ENCODE assay signal across 21 mouse cellular contexts in the genomic region with DNA sequence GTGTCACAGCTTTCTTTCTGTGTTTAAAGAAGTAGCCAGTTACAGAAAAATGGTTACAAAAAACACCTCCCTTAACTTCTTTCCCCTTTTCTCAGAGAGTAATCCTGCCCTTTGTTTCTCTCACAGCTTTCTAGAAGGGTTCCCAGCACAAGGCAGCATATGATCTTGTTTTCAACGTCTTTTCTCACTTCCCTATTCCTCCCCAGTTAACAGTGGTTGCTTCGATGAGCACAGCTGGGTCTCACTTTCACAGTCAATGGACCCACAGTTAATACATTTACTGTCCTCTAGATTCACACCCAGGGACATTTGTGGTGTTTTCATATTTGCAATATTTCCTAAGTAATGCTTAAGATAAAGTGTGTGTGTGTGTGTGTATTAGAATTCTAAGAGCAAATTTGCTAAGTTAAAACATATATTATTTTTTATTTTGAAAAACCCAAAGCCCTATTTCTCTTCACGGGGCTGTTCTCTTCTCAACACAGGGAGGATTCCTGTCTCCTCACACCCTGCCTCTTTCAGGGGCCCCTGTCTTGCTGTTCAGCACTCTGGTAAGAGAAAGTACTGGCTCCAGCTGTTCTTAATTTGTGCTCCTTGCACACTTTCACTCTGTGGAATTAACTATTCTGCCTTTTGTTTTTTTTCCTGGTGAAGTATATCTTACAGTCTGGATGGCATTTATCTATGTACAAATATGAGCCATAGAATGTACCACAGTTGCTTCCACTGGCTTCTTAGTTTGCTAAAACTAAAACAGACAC. TPM values are rescaled to one million over a fixed set of nuclear protein-coding genes. Genes with fewer than 3 reads are reported as not detected.
DNase-seq lines count a peak whose midpoint lies in the region; ATAC-seq and TF ChIP-seq lines count a peak whose summit lies in the region.
"Had no signal": no experiment of that assay in that cellular context is flagged by ENCODE, and none has a peak within 500 bp of the region (broad histone marks: within the 10 kb centered on the region; RNA-seq: fewer than 3 reads in every experiment).

No protein-coding gene starts in this region.

- TF ChIP-seq POLR2A in bone marrow, adult 2 months (IDR thresholded peaks at IDR 0.05; ENCODE audit: borderline replicate concordance, control insufficient read depth, low read depth, low read length), result no peak

- no peak overlapping the region for H3K4me3 ChIP-seq in hindbrain, embryonic 10.5 days
- no peak overlapping the region for H3K4me3 ChIP-seq in hindbrain, embryonic 14.5 days (replicated peaks; ENCODE audit: low read length)
- no peak overlapping the region for H3K4me3 ChIP-seq in bone marrow, adult 2 months (replicated peaks; ENCODE audit: control insufficient read depth, low read depth, low read length)
- H3K4me3 ChIP-seq in embryonic facial prominence, embryonic 14.5 days (ENCODE audit: low read depth, low read length), result no peak overlapping the region
- H3K4me3 ChIP-seq: heart, embryonic 10.5 days; stomach, embryonic 15.5 days had no signal

- no peak for DNase-seq in hindbrain, embryonic 10.5 days (ENCODE audit: low spot score)
- DNase-seq in hindbrain, embryonic 14.5 days (ENCODE audit: low spot score), result no peak
- DNase-seq in embryonic facial prominence, embryonic 14.5 days (ENCODE audit: low spot score), result peak; percentile 61
- no peak for DNase-seq in thymus, postnatal 36 days
- DNase-seq in cerebellum, adult 11-12 months, result no peak
- no peak for DNase-seq in thymus, adult 18-20 months
- DNase-seq: cerebellum, adult 9-11 months; gastrocnemius, postnatal 10 days; heart, postnatal 4 days; thymus, postnatal 25 days had no signal

- H3K27me3 ChIP-seq in hindbrain, embryonic 10.5 days (ENCODE audit: insufficient read depth, poor library complexity, severe bottlenecking), result no peaks in the 10 kb centered on the region
- no peaks in the 10 kb centered on the region for H3K27me3 ChIP-seq in hindbrain, embryonic 14.5 days (ENCODE audit: control insufficient read depth, insufficient read depth, low read length)
- no peaks in the 10 kb centered on the region for H3K27me3 ChIP-seq in embryonic facial prominence, embryonic 14.5 days (replicated peaks; ENCODE audit: control insufficient read depth, insufficient read depth, low read length)
- H3K27me3 ChIP-seq: stomach, embryonic 15.5 days had no signal

- no peaks in the 10 kb centered on the region for H3K36me3 ChIP-seq in hindbrain, embryonic 10.5 days
- H3K36me3 ChIP-seq in hindbrain, embryonic 14.5 days (replicated peaks; ENCODE audit: control insufficient read depth, insufficient read depth), result no peaks in the 10 kb centered on the region
- H3K36me3 ChIP-seq in embryonic facial prominence, embryonic 14.5 days (ENCODE audit: control insufficient read depth, insufficient read depth, low read length), result no peaks in the 10 kb centered on the region
- H3K36me3 ChIP-seq: G1E; heart, embryonic 10.5 days; stomach, embryonic 15.5 days had no signal

- peak overlapping the region; percentile 19; the same call in 1 of the 2 replicates for H3K27ac ChIP-seq in hindbrain, embryonic 10.5 days
- H3K27ac ChIP-seq in hindbrain, embryonic 14.5 days, result no peak overlapping the region
- peak overlapping the region; percentile 91 for H3K27ac ChIP-seq in bone marrow, adult 2 months (ENCODE audit: control insufficient read depth, insufficient read depth, low read depth, low read length, poor library complexity)
- peak overlapping the region; percentile 44 for H3K27ac ChIP-seq in embryonic facial prominence, embryonic 14.5 days (replicated peaks; ENCODE audit: low read depth, low read length)
- H3K27ac ChIP-seq: heart, embryonic 10.5 days; kidney, postnatal 0 days; stomach, embryonic 15.5 days had no signal

- H3K9me3 ChIP-seq in hindbrain, embryonic 10.5 days, result no peaks in the 10 kb centered on the region
- H3K9me3 ChIP-seq in hindbrain, embryonic 14.5 days (ENCODE audit: control insufficient read depth, low read length), result no peaks in the 10 kb centered on the region
- H3K9me3 ChIP-seq in embryonic facial prominence, embryonic 14.5 days (ENCODE audit: control insufficient read depth, low read length), result no peaks in the 10 kb centered on the region
- H3K9me3 ChIP-seq: G1E; heart, embryonic 10.5 days; stomach, embryonic 15.5 days had no signal

- H3K4me2 ChIP-seq in hindbrain, embryonic 14.5 days (replicated peaks), result no peak overlapping the region
- H3K4me2 ChIP-seq in embryonic facial prominence, embryonic 14.5 days (ENCODE audit: low read depth, low read length), result no peak overlapping the region
- H3K4me2 ChIP-seq: stomach, embryonic 15.5 days had no signal

- H3K9ac ChIP-seq in hindbrain, embryonic 14.5 days, result no peak overlapping the region
- no peak overlapping the region for H3K9ac ChIP-seq in embryonic facial prominence, embryonic 14.5 days (ENCODE audit: low read depth, low read length)
- H3K9ac ChIP-seq: stomach, embryonic 15.5 days had no signal

- no peak for TF ChIP-seq CTCF in bone marrow, adult 2 months (IDR thresholded peaks at IDR 0.05; ENCODE audit: control insufficient read depth, insufficient read depth, low read length)

- peaks cover 8% of the 10 kb centered on the region; the same call in 1 of the 2 replicates for H3K4me1 ChIP-seq in hindbrain, embryonic 10.5 days (replicated peaks)
- no peaks in the 10 kb centered on the region for H3K4me1 ChIP-seq in hindbrain, embryonic 14.5 days (replicated peaks; ENCODE audit: control insufficient read depth, insufficient read depth, low read length)
- H3K4me1 ChIP-seq in bone marrow, adult 2 months (ENCODE audit: control insufficient read depth, insufficient read depth, low read length), result peaks cover 8% of the 10 kb centered on the region; the same call in 1 of the 2 replicates
- H3K4me1 ChIP-seq in embryonic facial prominence, embryonic 14.5 days (ENCODE audit: control insufficient read depth, insufficient read depth, low read length), result peaks cover 8% of the 10 kb centered on the region; the same call in 1 of the 2 replicates
- H3K4me1 ChIP-seq: heart, embryonic 10.5 days; stomach, embryonic 15.5 days had no signal

- no peak for ATAC-seq in hindbrain, embryonic 14.5 days (ENCODE audit: low FRiP score)
- no peak for ATAC-seq in embryonic facial prominence, embryonic 14.5 days (ENCODE audit: low read depth)
- peak; percentile 67 for ATAC-seq in monocyte, adult 5-6 weeks (replicated peaks; ENCODE audit: insufficient number of reproducible peaks, low FRiP score, low TSS enrichment, poor library complexity, severe bottlenecking)
- ATAC-seq: forebrain, embryonic 16.5 days; intestine, embryonic 16.5 days had no signal

- 16% methylated on average over 3 of the region's 3 CpGs for WGBS in hindbrain, embryonic 10.5 days
- WGBS in hindbrain, embryonic 14.5 days, result 26% methylated on average over 3 of the region's 3 CpGs
- WGBS in bone marrow, adult 2 months, result 11% methylated on average over 3 of the region's 3 CpGs
- 16% methylated on average over 3 of the region's 3 CpGs for WGBS in embryonic facial prominence, embryonic 14.5 days

RNA-seq across cellular contexts. Expression of a gene that starts 16.9 kb away (rescaled TPM):
- polyA plus RNA-seq in hindbrain, embryonic 10.5 days (2016; fragmentation: Nextera tagmentation; extraction: Ambion mirVana), result 6.4 and 7.7 TPM in 2 replicates
- polyA plus RNA-seq in hindbrain, embryonic 14.5 days (2014; fragmentation: Nextera tagmentation; extraction: Ambion mirVana), result 3.3 and 5.2 TPM in 2 replicates
- 4.1 and 5.7 TPM in 2 replicates for polyA plus RNA-seq in bone marrow, adult 2 months (2011; ENCODE audit: insufficient read depth, insufficient read length, low replicate concordance, missing spikeins)
- polyA plus RNA-seq in embryonic facial prominence, embryonic 14.5 days (2014; fragmentation: Nextera tagmentation; extraction: Ambion mirVana), result 7.8 and 9.1 TPM in 2 replicates
- 13.9 to 18.1 TPM (median 14.7 TPM) in 3 replicates for total RNA-seq in monocyte, adult 5-6 weeks (2017)
- polyA plus RNA-seq: G1E had no signal

RNA-seq across cellular contexts. Expression of a gene that starts 27.7 kb away (rescaled TPM):
- not detected in 2 replicates for polyA plus RNA-seq in hindbrain, embryonic 10.5 days (2016; fragmentation: Nextera tagmentation; extraction: Ambion mirVana)
- polyA plus RNA-seq in hindbrain, embryonic 14.5 days (2014; fragmentation: Nextera tagmentation; extraction: Ambion mirVana), result 0.70 TPM in 1 of 2 replicates, not detected in the other
- polyA plus RNA-seq in bone marrow, adult 2 months (2011; ENCODE audit: insufficient read depth, insufficient read length, low replicate concordance, missing spikeins), result not detected in 2 replicates
- polyA plus RNA-seq in embryonic facial prominence, embryonic 14.5 days (2014; fragmentation: Nextera tagmentation; extraction: Ambion mirVana), result not detected in 2 replicates
- total RNA-seq in monocyte, adult 5-6 weeks (2017), result 3.2 to 11.3 TPM in 2 of 3 replicates, not detected in the other
- total RNA-seq: midbrain, postnatal 0 days had no signal
- polyA plus RNA-seq: forebrain, embryonic 16.5 days; G1E; heart, embryonic 10.5 days; intestine, embryonic 16.5 days; kidney, postnatal 0 days; liver, embryonic 16.5 days; neural tube, embryonic 14.5 days had no signal
